Mouse (Mus musculus): Measurements from ENCODE around the gene Fads2.

- TF ChIP-seq CTCF (conservative IDR thresholded peaks at IDR 0.05; ENCODE audit: low read length) (no peak), POU5F1 (IDR thresholded peaks at IDR 0.05; ENCODE audit: borderline replicate concordance, low read length) (no peak), NANOG (IDR thresholded peaks at IDR 0.05; ENCODE audit: borderline replicate concordance, low read length) (no peak)
Measured at GRCm38 (mm10) chr19:10058352-10058825, 43.2 kb downstream of the Fads2 start.
